Mouse (Mus musculus): Measurements from ENCODE around the gene Mocs1. TPM values are rescaled to one million over a fixed set of nuclear protein-coding genes. Genes with fewer than 3 reads are reported as not detected.
"Not testable (repeated sequence)": the region's sequence is repeated elsewhere in the genome, so short reads cannot be mapped to it uniquely, and the experiment has no call there.

Gene Mocs1
- total RNA-seq, 2 experiments from 2014 or later, result 10.6 to 11.5 TPM

DNA sequence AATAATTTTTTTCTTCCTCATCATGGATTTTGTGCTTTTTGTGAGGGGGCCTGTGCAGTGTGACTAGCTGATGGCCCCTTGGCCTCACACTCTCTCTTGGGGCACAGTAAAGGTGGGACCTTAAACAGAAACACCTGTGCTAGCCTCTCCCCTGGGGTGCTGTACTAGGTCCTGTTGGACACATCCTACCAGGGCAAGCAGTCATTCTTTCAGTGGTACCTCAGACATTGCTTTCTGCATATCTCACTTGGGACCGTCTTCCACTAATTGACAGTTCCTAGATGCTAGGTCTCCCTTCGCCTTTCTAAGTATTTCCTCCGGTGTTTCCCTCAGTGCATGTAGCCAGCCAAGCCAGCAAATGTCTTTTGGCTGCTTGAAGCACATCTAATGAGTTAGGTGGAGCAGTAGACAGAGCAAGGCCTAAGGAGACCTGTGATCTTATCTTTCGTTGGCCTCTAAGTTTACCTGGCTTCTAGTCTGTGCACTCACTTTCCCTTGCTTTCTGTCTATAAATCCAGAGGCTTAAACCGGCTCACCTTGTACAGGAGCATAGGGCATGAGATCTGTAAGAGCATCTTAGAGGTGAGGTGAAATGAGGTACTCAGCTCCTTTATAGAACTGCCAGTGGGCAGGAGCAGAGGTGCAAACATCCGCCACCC, 1.4 kb downstream of the Mocs1 start:
- DNase-seq (ENCODE audit: extremely low spot score in 1 of 2, low spot score in 2 of 2), result no peak
- intact Hi-C loops (cut with DNase I), result no loop called here

DNA sequence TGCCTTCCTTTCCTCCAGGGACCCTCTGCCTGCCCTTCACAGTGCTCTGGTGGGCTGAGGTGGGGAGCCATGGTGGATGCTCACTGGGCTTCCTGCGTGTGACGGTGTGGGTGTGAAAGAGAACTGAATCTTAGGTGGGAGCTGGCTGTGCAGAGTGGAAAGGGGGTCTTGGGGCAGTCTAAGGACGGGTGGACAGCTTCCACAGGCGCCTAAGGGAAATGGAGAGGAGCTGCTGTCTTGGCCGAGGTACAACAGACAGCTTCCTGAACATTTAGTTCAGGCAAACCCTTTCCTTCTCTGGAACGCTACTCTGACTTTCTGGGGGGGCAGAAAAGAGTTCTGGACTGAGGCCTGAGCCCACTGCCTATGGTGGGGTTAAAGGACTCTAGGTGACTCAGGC, 2.0 kb downstream of the Mocs1 start:
- intact Hi-C loops (cut with DNase I), result no loop called here
- no peak for DNase-seq (ENCODE audit: extremely low spot score in 1 of 2, low spot score in 2 of 2)

DNA sequence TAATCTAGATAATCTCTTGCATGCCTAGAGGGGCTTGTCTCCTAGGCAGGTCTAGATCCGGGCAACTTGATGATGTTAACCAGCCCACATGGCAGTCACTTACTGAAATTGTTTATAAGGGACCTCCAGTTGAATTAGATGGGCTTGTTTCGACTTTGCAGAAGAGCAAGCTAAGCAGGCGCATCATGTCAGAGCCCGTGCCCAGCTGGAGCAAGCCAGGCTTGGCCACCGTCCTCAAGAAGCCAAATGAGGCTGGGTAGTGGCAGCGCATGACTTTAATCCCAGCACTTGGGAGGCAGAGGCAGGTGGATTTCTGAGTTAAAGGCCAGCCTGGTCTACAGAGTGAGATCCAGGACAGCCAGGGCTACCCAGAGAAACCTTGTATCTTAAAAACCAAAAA, 3.0 kb downstream of the Mocs1 start:
- intact Hi-C loops (cut with DNase I), result no loop called here
- no peak for DNase-seq (ENCODE audit: extremely low spot score in 1 of 2, low spot score in 2 of 2)

DNA sequence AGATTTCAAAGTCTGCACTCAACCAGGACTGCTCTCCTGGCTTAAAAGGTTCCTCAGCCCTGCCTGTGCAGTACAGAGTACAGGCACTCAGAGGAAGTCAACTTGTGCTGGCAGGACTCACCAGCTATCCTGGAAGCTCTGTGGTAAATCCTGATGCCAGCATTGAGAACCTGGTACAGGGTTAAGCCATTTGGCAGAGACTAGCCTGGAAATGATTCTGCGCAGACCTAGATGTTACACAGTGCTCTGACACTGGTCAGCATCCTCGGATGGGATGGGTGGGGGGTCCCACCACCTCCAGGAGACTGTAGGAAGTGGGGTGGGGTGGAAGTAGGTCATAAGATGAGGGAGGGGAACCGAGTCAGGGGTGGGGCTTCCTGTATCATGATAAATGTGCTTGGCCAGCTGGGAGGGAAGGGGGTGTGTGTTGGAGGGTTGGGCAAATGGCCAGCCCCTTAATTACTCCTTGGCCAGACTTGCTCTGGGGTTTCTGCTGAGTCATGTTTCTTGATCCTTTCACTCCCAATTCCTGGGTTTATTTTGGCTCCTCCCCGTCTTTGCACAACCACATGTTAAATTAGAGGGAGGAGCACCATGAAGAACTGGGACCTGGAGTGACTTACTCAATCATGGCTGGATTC, 4.0 kb downstream of the Mocs1 start:
- DNase-seq (ENCODE audit: extremely low spot score in 1 of 2, low spot score in 2 of 2), result peak in 1 of 2 experiments; percentile 73
- intact Hi-C loops (cut with DNase I), result no loop called here

DNA sequence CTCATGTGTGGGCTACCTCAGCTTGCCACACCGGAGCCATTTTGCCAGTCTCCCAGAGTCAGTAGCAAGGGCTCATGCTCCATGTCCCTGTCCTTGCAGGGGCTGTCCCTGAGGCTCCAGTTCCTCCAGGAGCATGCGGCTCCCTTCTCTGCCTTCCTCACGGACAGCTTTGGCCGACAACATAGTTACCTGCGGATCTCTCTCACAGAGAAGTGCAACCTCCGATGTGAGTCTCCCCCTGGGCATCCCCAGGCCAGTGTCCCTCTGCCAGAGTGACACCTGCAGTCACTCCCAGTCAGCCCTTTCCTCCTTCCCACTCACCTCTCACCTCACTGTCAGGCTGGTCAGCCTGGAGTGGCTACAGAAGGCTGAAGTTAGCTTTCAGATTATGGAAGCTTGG, 4.9 kb downstream of the Mocs1 start:
- no peak for DNase-seq (ENCODE audit: extremely low spot score in 1 of 2, low spot score in 2 of 2)
- intact Hi-C loops (cut with DNase I), result no loop called here

DNA sequence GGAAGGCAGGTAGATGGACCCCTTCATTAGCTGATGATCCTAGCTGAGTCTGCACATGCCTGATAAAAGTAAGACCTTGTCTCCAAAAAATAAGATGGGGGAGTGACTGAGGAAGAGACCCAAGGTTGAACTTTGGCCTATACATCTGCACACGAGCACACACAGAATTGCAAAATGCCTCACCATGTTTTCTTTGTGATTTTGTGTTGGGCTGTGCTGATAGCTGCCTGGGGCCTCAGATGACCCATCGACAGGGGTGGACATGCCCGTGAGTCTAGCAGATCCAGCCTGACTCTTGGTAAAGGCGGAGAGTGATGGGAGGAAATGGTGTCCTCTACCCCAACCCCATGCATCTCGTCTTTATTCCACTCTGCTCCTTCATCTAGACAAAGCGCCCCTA, 6.1 kb downstream of the Mocs1 start:
- intact Hi-C loops (cut with DNase I), result no loop called here
- DNase-seq (ENCODE audit: extremely low spot score in 1 of 2, low spot score in 2 of 2), result no peak

DNA sequence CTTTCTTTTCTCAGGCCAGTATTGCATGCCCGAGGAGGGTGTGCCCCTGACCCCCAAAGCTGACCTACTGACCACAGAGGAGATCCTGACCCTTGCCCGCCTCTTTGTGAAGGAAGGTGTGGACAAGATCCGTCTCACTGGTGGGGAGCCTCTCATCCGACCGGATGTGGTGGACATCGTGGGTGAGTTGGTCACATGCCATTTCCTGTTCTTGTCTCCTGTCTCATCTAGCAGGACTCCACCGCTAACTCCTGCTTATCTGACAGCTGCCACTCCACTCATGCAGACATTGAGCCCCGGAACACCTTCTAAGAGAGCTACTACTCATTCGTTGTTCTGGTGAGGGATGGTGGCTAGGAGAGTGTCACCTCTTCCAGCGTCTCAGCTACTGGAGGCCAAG, 6.9 kb downstream of the Mocs1 start:
- no peak for DNase-seq (ENCODE audit: extremely low spot score in 1 of 2, low spot score in 2 of 2)
- intact Hi-C loops (cut with DNase I), result no loop called here

DNA sequence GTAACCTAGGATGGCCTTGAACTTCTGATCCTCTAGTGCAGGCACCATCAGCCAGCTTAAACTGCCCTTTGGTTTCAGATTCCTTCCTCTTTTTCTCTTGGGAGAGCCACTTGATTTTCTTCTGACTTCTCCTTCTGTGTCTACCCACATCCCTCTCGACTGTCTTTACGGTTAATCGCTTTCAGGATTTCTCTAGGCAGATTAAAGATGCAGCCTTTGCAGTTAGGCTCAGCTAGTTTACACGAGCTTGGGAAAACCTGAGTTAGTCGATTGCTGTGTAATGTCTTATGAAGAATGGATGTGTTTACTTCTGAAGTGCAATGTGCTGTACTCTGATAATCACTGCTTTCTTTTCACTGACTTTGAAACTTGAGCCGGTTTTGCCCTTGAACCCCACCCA, 8.5 kb downstream of the Mocs1 start:
- intact Hi-C loops (cut with DNase I), result no loop called here
- no peak for DNase-seq (ENCODE audit: extremely low spot score in 1 of 2, low spot score in 2 of 2)

DNA sequence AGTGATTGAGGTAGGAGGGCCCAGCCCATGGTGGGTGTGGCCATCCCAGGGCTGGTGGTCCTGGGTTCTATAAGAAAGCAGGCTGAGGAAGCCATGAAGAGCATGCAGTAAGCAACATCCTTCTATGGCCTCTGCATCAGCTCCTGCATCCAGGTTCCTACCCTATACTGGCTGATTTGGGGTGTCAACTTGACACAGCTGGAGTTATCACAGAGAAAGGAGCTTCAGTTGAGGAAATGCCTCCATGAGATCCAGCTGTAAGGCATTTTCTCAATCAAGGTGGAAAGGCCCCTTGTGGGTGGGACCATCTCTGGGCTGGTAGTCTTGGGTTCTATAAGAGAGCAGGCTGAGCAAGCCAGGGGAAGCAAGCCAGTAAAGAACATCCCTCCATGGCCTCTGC, 9.1 kb downstream of the Mocs1 start:
- intact Hi-C loops (cut with DNase I), result not testable (repeated sequence)
- peak in 1 of 2 experiments; percentile 3 for DNase-seq (ENCODE audit: extremely low spot score in 1 of 2, low spot score in 2 of 2)

DNA sequence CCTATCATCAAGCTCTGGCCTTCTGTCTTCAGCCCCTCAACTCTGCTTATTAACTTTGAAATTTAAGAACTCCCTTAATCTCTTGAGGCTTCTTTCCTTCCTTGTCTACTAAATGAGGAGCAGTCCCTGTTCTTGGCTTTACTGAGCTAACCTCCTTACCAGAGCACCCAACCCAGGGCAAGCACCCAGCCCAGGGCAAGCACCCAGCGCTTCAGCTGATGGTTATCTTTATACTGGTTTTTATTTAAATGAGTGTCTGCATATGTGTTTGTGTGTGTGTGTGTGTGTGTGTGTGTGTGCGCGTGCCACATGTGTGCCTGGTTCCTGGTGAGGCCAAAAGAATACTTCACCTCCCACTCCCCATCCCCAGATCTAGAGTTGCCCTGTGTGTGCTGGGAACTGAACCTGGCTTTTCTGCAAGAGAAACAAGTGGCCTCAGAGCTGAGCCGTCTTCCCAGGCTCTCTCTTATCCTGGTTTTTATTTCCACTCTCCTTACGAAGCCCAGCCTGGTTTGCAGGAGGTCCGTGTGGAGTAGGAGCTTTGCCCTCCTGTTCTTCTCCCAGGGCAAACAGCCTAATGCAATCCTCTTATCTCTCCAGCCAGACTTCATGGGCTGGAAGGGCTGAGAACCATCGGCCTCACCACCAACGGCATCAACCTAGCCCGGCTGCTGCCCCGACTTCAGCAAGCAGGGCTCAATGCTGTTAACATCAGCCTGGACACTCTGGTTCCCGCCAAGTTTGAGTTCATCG, 10.8 kb downstream of the Mocs1 start:
- intact Hi-C loops (cut with DNase I), result no loop called here
- peak in 1 of 2 experiments; percentile 13 for DNase-seq (ENCODE audit: extremely low spot score in 1 of 2, low spot score in 2 of 2)

DNA sequence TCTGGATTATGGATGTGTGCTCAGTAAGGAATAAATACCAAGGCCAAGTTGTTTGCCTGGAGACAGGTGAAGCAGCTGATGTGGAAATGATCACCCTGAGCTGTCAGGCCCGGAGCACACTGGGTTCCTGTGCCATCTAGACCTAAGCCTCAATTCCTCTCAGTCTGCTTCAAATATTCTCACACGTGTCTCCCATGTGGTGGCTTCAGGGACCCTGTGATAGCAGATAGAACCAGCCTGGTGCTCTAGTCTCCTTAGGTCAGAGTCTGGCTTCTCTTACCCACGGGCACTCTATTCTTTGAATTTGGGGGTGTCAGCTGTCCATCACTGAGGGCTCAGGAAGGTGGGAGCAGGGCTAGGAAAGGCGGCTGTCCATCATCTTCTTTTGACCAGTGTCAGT, 11.5 kb downstream of the Mocs1 start:
- DNase-seq (ENCODE audit: extremely low spot score in 1 of 2, low spot score in 2 of 2), result peak in 1 of 2 experiments; percentile 5
- intact Hi-C loops (cut with DNase I), result no loop called here

DNA sequence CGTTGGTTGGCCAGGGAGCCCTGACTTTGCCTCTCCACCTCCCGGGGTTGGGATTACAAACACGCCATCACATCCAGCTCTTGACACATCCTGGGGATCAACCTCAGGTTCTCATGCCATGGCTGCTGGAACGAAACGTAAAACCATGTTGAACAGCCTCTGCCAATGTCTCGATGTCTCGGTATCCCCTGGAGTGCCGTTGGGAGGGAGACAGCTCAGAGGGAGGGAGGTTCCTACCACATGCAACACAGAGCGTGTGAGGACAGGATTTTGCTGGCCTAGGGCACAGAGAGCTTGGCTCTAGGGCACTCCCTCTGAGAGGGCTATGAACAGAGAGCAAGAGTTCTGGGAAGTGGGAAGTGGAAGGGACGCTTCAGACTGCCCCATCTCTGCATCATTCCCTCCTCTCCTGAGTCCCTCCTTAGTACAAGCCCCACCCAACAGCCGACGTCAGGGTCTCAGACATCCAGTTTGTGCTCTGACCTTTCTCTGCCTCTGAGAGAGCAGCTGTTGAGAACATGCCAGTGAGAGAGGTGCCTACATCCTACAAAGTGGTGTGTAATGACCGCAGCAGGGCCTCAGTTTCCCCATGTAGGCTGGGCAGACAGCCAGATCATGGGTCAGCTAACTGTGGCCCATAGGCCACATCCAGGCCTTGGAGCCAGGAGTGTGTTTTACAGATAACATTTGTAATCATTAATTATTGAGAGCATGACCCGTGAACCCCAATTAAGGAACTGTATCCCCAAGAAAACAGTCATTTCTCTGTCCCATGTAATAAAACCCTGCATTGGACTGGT, 12.4 kb downstream of the Mocs1 start:
- peak in 1 of 2 experiments; percentile 8 for DNase-seq (ENCODE audit: extremely low spot score in 1 of 2, low spot score in 2 of 2)
- intact Hi-C loops (cut with DNase I), result no loop called here

DNA sequence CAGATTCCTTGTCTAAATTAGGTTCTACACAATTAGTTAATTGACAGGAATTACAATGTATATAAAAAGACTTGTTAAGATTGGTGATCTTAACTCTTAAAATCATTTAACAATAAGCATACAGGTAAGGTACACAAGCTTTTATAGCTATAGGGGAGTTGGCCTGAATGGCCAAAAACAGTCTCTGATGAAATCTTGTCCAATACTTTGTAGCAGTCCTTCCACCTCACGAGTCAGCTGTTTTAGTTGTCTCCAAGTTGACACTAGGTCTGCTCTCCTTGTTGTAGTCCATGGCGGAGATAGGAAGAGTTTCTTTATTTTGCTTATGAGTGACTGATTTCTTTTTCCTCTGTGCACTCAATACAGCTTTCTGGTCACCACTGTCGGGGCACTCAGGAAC, 14.7 kb downstream of the Mocs1 start:
- DNase-seq (ENCODE audit: extremely low spot score in 1 of 2, low spot score in 2 of 2); intact Hi-C loops (cut with DNase I): not testable (repeated sequence)

DNA sequence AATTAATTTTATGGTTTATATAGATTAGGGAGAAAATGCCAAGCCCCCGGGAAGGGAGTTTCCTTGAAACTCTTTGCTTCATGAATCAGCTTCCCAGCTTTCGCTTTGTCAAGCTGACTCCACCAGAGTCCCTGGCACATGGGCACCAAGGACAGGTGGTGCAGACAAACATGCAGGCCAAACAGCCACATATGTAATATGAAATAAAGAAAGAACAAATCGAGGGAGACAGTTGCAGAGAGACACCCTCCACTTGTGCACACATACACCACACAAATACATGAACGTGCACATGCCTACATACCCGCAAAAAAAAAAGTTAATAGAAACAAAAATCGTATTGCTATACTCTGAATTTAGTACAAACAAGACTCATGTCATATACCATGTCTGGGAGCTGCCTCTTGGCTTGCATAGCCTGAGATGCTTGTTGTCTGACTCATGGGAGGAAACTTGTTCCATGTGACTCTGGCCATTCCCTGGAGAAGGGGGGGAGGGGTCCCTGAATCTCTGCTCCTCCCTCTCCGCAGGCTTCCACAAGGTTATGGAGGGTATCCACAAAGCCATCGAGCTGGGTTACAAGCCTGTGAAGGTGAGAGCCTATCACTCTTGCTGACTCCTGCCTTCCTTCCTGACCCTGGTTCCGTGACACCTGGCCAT, 20.5 kb downstream of the Mocs1 start:
- intact Hi-C loops (cut with DNase I), result no loop called here
- no peak for DNase-seq (ENCODE audit: extremely low spot score in 1 of 2, low spot score in 2 of 2)

DNA sequence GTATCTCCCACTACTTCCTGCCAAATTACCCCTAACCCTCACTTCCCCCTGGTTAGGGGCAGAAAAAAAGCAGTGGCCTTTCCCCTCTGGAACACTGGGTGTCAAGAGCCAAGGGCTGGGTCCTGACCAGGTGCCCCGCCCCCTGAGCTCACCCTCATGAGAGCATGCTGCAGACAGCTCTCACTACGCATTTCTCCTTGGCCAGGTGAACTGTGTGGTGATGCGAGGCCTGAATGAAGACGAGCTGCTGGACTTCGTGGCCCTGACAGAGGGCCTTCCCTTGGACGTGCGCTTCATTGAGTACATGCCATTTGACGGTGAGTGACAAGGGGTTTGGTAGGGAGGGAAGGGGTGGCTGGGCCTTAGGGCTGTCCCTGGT, 21.1 kb downstream of the Mocs1 start:
- no peak for DNase-seq (ENCODE audit: extremely low spot score in 1 of 2, low spot score in 2 of 2)
- intact Hi-C loops (cut with DNase I), result no loop called here

DNA sequence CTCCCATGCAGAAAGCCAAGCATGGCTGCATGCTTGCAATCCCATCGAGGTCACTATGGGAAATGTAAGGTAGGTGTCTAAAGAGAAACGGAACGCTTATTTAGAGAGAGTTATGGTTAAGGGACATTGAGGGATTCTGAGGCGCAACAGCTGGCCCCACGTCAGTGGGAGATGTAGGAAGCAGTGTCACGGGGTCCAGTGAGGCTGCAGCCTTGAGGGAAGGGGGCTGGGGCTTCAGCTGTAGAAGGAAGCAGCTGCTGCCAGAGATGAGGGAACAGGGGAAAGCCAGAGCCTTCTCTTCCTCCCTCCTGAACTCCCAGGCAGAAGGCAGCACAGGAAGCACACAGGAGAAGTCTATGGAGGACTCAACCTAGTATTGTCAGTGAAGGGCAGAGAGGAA, 22.8 kb downstream of the Mocs1 start:
- intact Hi-C loops (cut with DNase I), result no loop called here
- DNase-seq (ENCODE audit: extremely low spot score in 1 of 2, low spot score in 2 of 2), result no peak

DNA sequence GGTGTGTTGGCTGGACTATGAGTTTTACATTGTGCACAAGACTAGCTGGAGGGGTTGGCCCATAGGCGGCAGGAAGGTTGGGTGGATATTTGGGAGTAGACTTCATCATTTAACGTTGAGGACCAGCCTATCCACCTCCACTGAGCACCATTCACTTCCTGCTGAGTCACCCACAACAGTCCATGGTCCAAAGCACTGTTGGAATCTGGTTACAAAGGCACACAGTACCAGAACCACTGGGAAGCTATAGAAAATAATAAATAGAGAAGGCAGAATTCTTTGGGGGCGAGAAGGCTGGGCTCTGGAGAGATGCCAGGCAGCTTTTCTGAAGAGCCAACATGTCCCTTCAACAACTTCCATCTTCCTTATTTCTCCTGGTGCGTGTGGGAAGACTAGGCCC, 28.2 kb downstream of the Mocs1 start:
- intact Hi-C loops (cut with DNase I), result no loop called here
- DNase-seq (ENCODE audit: extremely low spot score in 1 of 2, low spot score in 2 of 2), result no peak

DNA sequence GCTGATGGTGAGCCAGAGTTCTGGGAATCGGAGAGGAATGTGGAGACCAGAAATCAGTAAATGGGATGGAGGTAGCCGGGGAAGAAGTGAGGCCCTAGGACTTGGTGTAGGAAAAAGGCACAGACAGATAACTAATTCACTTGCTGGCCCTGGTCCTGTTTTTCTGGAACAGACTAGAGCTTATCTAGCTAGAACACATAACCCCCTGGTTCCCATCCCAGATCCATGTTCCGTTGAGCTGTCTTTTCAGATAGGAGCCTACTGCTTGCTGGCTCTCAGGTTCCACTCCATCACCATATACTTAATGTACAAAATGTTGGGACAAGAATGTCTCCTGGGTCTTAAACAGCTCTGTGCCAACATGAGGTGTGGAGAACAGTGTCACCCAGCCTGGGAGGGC, 29.7 kb downstream of the Mocs1 start:
- intact Hi-C loops (cut with DNase I), result no loop called here
- DNase-seq (ENCODE audit: extremely low spot score in 1 of 2, low spot score in 2 of 2), result no peak

DNA sequence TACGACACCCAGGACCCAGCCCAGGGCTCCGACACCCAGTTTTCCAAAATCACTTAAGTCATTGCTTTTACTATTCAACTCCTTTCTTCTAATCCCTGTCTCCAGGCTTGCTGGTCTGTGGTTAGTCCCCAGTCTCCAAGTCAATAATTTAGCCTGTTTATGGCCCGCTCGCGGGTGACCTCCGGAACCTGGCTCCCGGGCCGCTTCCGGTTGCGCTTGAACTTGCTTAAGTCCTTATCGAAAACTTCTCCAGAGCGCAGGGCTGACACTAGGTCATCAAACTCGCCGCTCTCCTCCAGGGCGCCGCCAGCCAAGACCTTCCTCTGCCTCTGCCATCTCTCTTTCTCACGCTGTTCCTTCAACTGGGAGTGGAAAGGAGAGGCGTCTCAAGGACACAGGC, 30.2 kb downstream of the Mocs1 start:
- intact Hi-C loops (cut with DNase I), result no loop called here
- DNase-seq (ENCODE audit: extremely low spot score in 1 of 2, low spot score in 2 of 2), result no peak
